Mouse (Mus musculus): ENCODE data around the gene Actn3. TPM values are rescaled to one million over a fixed set of nuclear protein-coding genes. Genes with fewer than 3 reads are reported as not detected.
"Not testable (repeated sequence)": the region's sequence is repeated elsewhere in the genome, so short reads cannot be mapped to it uniquely, and the experiment has no call there.

The Actn3 gene
- polyA plus RNA-seq, 1 experiment from 2014 or later = 1.6 TPM

GRCm38 (mm10) chr19:4891798-4892197 is 14.1 kb upstream of the Actn3 start:
- Histone ChIP-seq H3K4me3 (no peak overlapping the region), H3K27ac (replicated peaks) (no peak overlapping the region), H3K36me3 (peaks cover 35% of the 10 kb centered on the region), H3K4me1 (no peaks in the 10 kb centered on the region), H3K27me3 (no peaks in the 10 kb centered on the region), H3K9me3 (no peaks in the 10 kb centered on the region), H3K4me2 (replicated peaks) (no peak overlapping the region), H3K9ac (replicated peaks) (no peak overlapping the region)
- no peak for ATAC-seq (ENCODE audit: low FRiP score, low read depth)
- 87% methylated on average over 3 of the region's 3 CpGs for WGBS

GRCm38 (mm10) chr19:4889791-4890190 is 12.1 kb upstream of the Actn3 start:
- H3K9ac ChIP-seq (replicated peaks) = no peak overlapping the region
- no peaks in the 10 kb centered on the region for H3K27me3 ChIP-seq
- ATAC-seq (ENCODE audit: low FRiP score, low read depth) = no peak
- peaks cover 35% of the 10 kb centered on the region for H3K36me3 ChIP-seq
- no peak overlapping the region for H3K4me3 ChIP-seq
- 86% methylated on average over 10 of the region's 10 CpGs for WGBS
- H3K4me1 ChIP-seq = no peaks in the 10 kb centered on the region
- H3K9me3 ChIP-seq = no peaks in the 10 kb centered on the region
- H3K4me2 ChIP-seq (replicated peaks) = no peak overlapping the region
- no peak overlapping the region for H3K27ac ChIP-seq (replicated peaks)

GRCm38 (mm10) chr19:4883961-4884360 is 6.3 kb upstream of the Actn3 start:
- 89% methylated on average over 4 of the region's 4 CpGs for WGBS
- H3K9me3 ChIP-seq = no peaks in the 10 kb centered on the region
- H3K9ac ChIP-seq (replicated peaks) = no peak overlapping the region
- H3K27me3 ChIP-seq = no peaks in the 10 kb centered on the region
- no peaks in the 10 kb centered on the region; the same call in 1 of the 2 replicates for H3K36me3 ChIP-seq
- no peak overlapping the region for H3K4me3 ChIP-seq
- H3K4me1 ChIP-seq = peaks cover 5% of the 10 kb centered on the region
- H3K4me2 ChIP-seq (replicated peaks) = no peak overlapping the region
- ATAC-seq (ENCODE audit: low FRiP score, low read depth) = no peak
- H3K27ac ChIP-seq (replicated peaks) = no peak overlapping the region

GRCm38 (mm10) chr19:4879324-4879703 is 1.6 kb upstream of the Actn3 start:
- Histone ChIP-seq H3K4me3 (peak overlapping the region; percentile 71), H3K9me3 (no peaks in the 10 kb centered on the region), H3K27ac (replicated peaks) (no peak overlapping the region), H3K36me3 (no peaks in the 10 kb centered on the region; the same call in 1 of the 2 replicates), H3K4me2 (replicated peaks) (peak overlapping the region; percentile 86), H3K9ac (replicated peaks) (peak overlapping the region; percentile 76; the same call in 1 of the 2 replicates), H3K27me3 (peaks cover 19% of the 10 kb centered on the region), H3K4me1 (peaks cover 16% of the 10 kb centered on the region)
- WGBS = 71% methylated on average over 10 of the region's 10 CpGs
- no peak for ATAC-seq (ENCODE audit: low FRiP score, low read depth)

GRCm38 (mm10) chr19:4878405-4879323 is 955 bp upstream of the Actn3 start, which contains the start of gene Zdhhc24:
Gene Zdhhc24, plus strand, starts transcription at chr19:4878668.
- peak; percentile 97 for ATAC-seq (ENCODE audit: low FRiP score, low read depth)
- Histone ChIP-seq H3K36me3 (no peaks in the 10 kb centered on the region; the same call in 1 of the 2 replicates), H3K4me1 (peaks cover 16% of the 10 kb centered on the region), H3K9ac (replicated peaks) (peak within 1 kb of the TSS; percentile 76), H3K9me3 (no peaks in the 10 kb centered on the region), H3K4me2 (replicated peaks) (peak within 1 kb of the TSS; percentile 86), H3K27me3 (peaks cover 19% of the 10 kb centered on the region), H3K4me3 (peak within 1 kb of the TSS; percentile 71), H3K27ac (replicated peaks) (peak within 1 kb of the TSS; percentile 47; the same call in 1 of the 2 replicates)
- WGBS = 2% methylated on average over 52 of the region's 52 CpGs

- H3K4me3 ChIP-seq = no peak overlapping the region
- H3K36me3 ChIP-seq = no peaks in the 10 kb centered on the region
- no peak overlapping the region for H3K27ac ChIP-seq (replicated peaks)
- no peak overlapping the region for H3K9ac ChIP-seq (replicated peaks)
- no peaks in the 10 kb centered on the region for H3K9me3 ChIP-seq
- no peak overlapping the region for H3K4me2 ChIP-seq (replicated peaks)
- H3K4me1 ChIP-seq = peaks cover 16% of the 10 kb centered on the region
- no peak for ATAC-seq (ENCODE audit: low FRiP score, low read depth)
- peaks cover 19% of the 10 kb centered on the region for H3K27me3 ChIP-seq
- 66% methylated on average over 3 of the region's 3 CpGs for WGBS
These were observed 954 bp downstream of the Actn3 start for GRCm38 (mm10) chr19:4876755-4877154.

GRCm38 (mm10) chr19:4876241-4876640 is 1.5 kb downstream of the Actn3 start:
- Histone ChIP-seq H3K27me3 (peaks cover 19% of the 10 kb centered on the region), H3K36me3 (no peaks in the 10 kb centered on the region)

GRCm38 (mm10) chr19:4874613-4875012 is 3.1 kb downstream of the Actn3 start:
- H3K9ac ChIP-seq (replicated peaks); ATAC-seq (ENCODE audit: low FRiP score, low read depth); H3K27ac ChIP-seq (replicated peaks); H3K36me3 ChIP-seq; H3K9me3 ChIP-seq; H3K4me2 ChIP-seq (replicated peaks); H3K4me3 ChIP-seq: not testable (repeated sequence)
- 90% methylated on average over 1 of the region's 1 CpGs for WGBS
- Histone ChIP-seq H3K4me1 (peaks cover 16% of the 10 kb centered on the region), H3K27me3 (peaks cover 19% of the 10 kb centered on the region)

More at GRCm38 (mm10) chr19:4876241-4876640, 1.5 kb downstream of the Actn3 start:
- ATAC-seq (ENCODE audit: low FRiP score, low read depth) = no peak
- H3K9me3 ChIP-seq = no peaks in the 10 kb centered on the region
- H3K4me3 ChIP-seq = no peak overlapping the region
- no peak overlapping the region for H3K9ac ChIP-seq (replicated peaks)
- no peak overlapping the region for H3K27ac ChIP-seq (replicated peaks)
- 78% methylated on average over 4 of the region's 4 CpGs for WGBS
- peaks cover 16% of the 10 kb centered on the region for H3K4me1 ChIP-seq
- no peak overlapping the region for H3K4me2 ChIP-seq (replicated peaks)

- ATAC-seq (ENCODE audit: low FRiP score, low read depth) = no peak
- 0 out of 2 replicates have a peak, but pooled peaks cover 3% of the 10 kb centered on the region for H3K4me1 ChIP-seq
- H3K27me3 ChIP-seq = peaks cover 17% of the 10 kb centered on the region
- no peak overlapping the region for H3K27ac ChIP-seq (replicated peaks)
- H3K9me3 ChIP-seq = no peaks in the 10 kb centered on the region
- no peak overlapping the region for H3K4me3 ChIP-seq
- no peak overlapping the region for H3K9ac ChIP-seq (replicated peaks)
- H3K4me2 ChIP-seq (replicated peaks) = peak overlapping the region; percentile 23; the same call in 1 of the 2 replicates
- H3K36me3 ChIP-seq = 0 out of 2 replicates have a peak, but pooled peaks cover 6% of the 10 kb centered on the region
- 8% methylated on average over 17 of the region's 17 CpGs for WGBS
These were observed 12.6 kb downstream of the Actn3 start for GRCm38 (mm10) chr19:4865147-4865546.

GRCm38 (mm10) chr19:4863048-4863447 is 14.7 kb downstream of the Actn3 start:
- no peak overlapping the region for H3K4me2 ChIP-seq (replicated peaks)
- no peak overlapping the region for H3K9ac ChIP-seq (replicated peaks)
- 92% methylated on average over 6 of the region's 6 CpGs for WGBS
- no peak overlapping the region for H3K4me3 ChIP-seq
- H3K27ac ChIP-seq (replicated peaks) = no peak overlapping the region
- 0 out of 2 replicates have a peak, but pooled peaks cover 6% of the 10 kb centered on the region for H3K36me3 ChIP-seq
- H3K27me3 ChIP-seq = peaks cover 13% of the 10 kb centered on the region
- 0 out of 2 replicates have a peak, but pooled peaks cover 3% of the 10 kb centered on the region for H3K4me1 ChIP-seq
- no peaks in the 10 kb centered on the region for H3K9me3 ChIP-seq
- no peak for ATAC-seq (ENCODE audit: low FRiP score, low read depth)

- Histone ChIP-seq H3K4me2 (replicated peaks) (no peak overlapping the region), H3K9ac (replicated peaks) (no peak overlapping the region), H3K27me3 (peaks cover 14% of the 10 kb centered on the region), H3K9me3 (no peaks in the 10 kb centered on the region), H3K4me1 (peaks cover 15% of the 10 kb centered on the region), H3K27ac (replicated peaks) (no peak overlapping the region), H3K36me3 (0 out of 2 replicates have a peak, but pooled peaks cover 6% of the 10 kb centered on the region), H3K4me3 (no peak overlapping the region)
- no peak for ATAC-seq (ENCODE audit: low FRiP score, low read depth)
- WGBS = 87% methylated on average over 6 of the region's 6 CpGs
These were observed 18.6 kb downstream of the Actn3 start for GRCm38 (mm10) chr19:4859081-4859480.

- H3K9ac ChIP-seq (replicated peaks) = peak overlapping the region; percentile 71; the same call in 1 of the 2 replicates
- peak overlapping the region; percentile 65 for H3K4me3 ChIP-seq
- H3K9me3 ChIP-seq = no peaks in the 10 kb centered on the region
- peaks cover 15% of the 10 kb centered on the region for H3K4me1 ChIP-seq
- no peak for ATAC-seq (ENCODE audit: low FRiP score, low read depth)
- H3K27me3 ChIP-seq = peaks cover 13% of the 10 kb centered on the region
- H3K4me2 ChIP-seq (replicated peaks) = peak overlapping the region; percentile 96
- WGBS = 52% methylated on average over 4 of the region's 4 CpGs
- H3K36me3 ChIP-seq = 0 out of 2 replicates have a peak, but pooled peaks cover 6% of the 10 kb centered on the region
- H3K27ac ChIP-seq (replicated peaks) = no peak overlapping the region
These were observed 21.8 kb downstream of the Actn3 start for GRCm38 (mm10) chr19:4855951-4856350.
